Mouse (Mus musculus): Measurements from ENCODE around the gene Gab1. TPM values are rescaled to one million over a fixed set of nuclear protein-coding genes. Genes with fewer than 3 reads are reported as not detected.

Gene Gab1
- total RNA-seq, 2 experiments from 2014 or later: 7.9 to 22.1 TPM

- ATAC-seq (replicated peaks; ENCODE audit: low FRiP score, low TSS enrichment, poor library complexity, severe bottlenecking): no peak
Observed at GRCm38 (mm10) chr8:80780271-80780670, 100.0 kb downstream of the Gab1 start.

- ATAC-seq (replicated peaks; ENCODE audit: low FRiP score, low TSS enrichment, poor library complexity, severe bottlenecking): no peak
Observed at GRCm38 (mm10) chr8:80776436-80776835, 103.9 kb downstream of the Gab1 start.

- no peak for ATAC-seq (replicated peaks; ENCODE audit: low FRiP score, low TSS enrichment, poor library complexity, severe bottlenecking)
Observed at GRCm38 (mm10) chr8:80772732-80773460, 107.4 kb downstream of the Gab1 start.

- ATAC-seq (replicated peaks; ENCODE audit: low FRiP score, low TSS enrichment, poor library complexity, severe bottlenecking): no peak
Observed at GRCm38 (mm10) chr8:80768451-80768850, 111.9 kb downstream of the Gab1 start.

GRCm38 (mm10) chr8:80753017-80753715 is 127.2 kb downstream of the Gab1 start:
- ATAC-seq (replicated peaks; ENCODE audit: low FRiP score, low TSS enrichment, poor library complexity, severe bottlenecking): peak; percentile 84

GRCm38 (mm10) chr8:80752429-80752828 is 127.9 kb downstream of the Gab1 start:
- ATAC-seq (replicated peaks; ENCODE audit: low FRiP score, low TSS enrichment, poor library complexity, severe bottlenecking): no peak; the same call in 1 of the 2 replicates

GRCm38 (mm10) chr8:80749091-80749490 is 131.2 kb downstream of the Gab1 start:
- no peak for ATAC-seq (replicated peaks; ENCODE audit: low FRiP score, low TSS enrichment, poor library complexity, severe bottlenecking)

GRCm38 (mm10) chr8:80739932-80740331 is 140.4 kb downstream of the Gab1 start:
- no peak for ATAC-seq (replicated peaks; ENCODE audit: low FRiP score, low TSS enrichment, poor library complexity, severe bottlenecking)

- ATAC-seq (replicated peaks; ENCODE audit: low FRiP score, low TSS enrichment, poor library complexity, severe bottlenecking): peak; percentile 98
Observed at GRCm38 (mm10) chr8:80739155-80739924, 141.0 kb downstream of the Gab1 start, which contains the start of gene Smarca5. Gene Smarca5, minus strand, starts transcription at chr8:80739497.

GRCm38 (mm10) chr8:80738388-80739154 is 141.7 kb downstream of the Gab1 start:
- ATAC-seq (replicated peaks; ENCODE audit: low FRiP score, low TSS enrichment, poor library complexity, severe bottlenecking): peak; percentile 76

- ATAC-seq (replicated peaks; ENCODE audit: low FRiP score, low TSS enrichment, poor library complexity, severe bottlenecking): no peak
Observed at GRCm38 (mm10) chr8:80738046-80738387, 142.3 kb downstream of the Gab1 start.

- ATAC-seq (replicated peaks; ENCODE audit: low FRiP score, low TSS enrichment, poor library complexity, severe bottlenecking): no peak
Observed at GRCm38 (mm10) chr8:80732326-80732725, 148.0 kb downstream of the Gab1 start.

GRCm38 (mm10) chr8:80714461-80714860 is 165.9 kb downstream of the Gab1 start:
- no peak for ATAC-seq (replicated peaks; ENCODE audit: low FRiP score, low TSS enrichment, poor library complexity, severe bottlenecking)

Other genes with a start within 250 kb of the Gab1 start
- gene Smarca5, start 141.0 kb downstream of the Gab1 start, total RNA-seq (2014; fragmentation: Nextera tagmentation): 97.6 and 109 TPM in 2 replicates
- 259 and 266 TPM in 2 replicates for gene Smarca5, start 141.0 kb downstream of the Gab1 start, total RNA-seq (2017)
- gene Usp38, start 134.4 kb upstream of the Gab1 start, total RNA-seq (2014; fragmentation: Nextera tagmentation): 23.1 and 31.0 TPM in 2 replicates
- gene Usp38, start 134.4 kb upstream of the Gab1 start, total RNA-seq (2017): 34.8 and 37.5 TPM in 2 replicates

Data from megakaryocyte-erythroid progenitor cell, adult 5-6 weeks (primary cell).